Mouse (Mus musculus) ovary, postnatal 36 days (tissue): ENCODE results near the gene 4930407I10Rik.

ENCODE experiments used
- DNase-seq: peaks from one replicate; pipeline ENCODE4 v3.0.0; 2022; ENCODE audit warnings: low spot score, mixed read lengths

4930407I10Rik gene

DNA sequence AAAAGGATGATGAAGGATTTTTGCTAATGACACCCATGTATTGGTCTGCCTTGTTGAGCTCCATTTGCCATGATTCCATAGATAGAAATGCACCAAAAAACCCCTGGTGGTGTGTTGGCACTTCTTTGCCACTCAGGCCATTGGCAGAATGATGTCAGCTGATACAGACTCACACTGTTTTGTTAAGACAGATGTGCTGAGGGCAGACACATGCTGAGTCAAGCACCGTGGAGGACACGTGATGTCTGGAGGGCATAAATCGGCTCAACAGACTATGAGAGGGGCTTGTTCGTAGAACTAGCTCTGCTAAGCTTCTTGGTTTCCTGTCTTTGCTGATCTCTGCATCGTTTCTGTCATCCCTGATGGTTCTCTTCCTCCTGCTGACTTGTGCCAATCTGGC is 6.4 kb upstream of the 4930407I10Rik start:
- DNase-seq = no peak

DNA sequence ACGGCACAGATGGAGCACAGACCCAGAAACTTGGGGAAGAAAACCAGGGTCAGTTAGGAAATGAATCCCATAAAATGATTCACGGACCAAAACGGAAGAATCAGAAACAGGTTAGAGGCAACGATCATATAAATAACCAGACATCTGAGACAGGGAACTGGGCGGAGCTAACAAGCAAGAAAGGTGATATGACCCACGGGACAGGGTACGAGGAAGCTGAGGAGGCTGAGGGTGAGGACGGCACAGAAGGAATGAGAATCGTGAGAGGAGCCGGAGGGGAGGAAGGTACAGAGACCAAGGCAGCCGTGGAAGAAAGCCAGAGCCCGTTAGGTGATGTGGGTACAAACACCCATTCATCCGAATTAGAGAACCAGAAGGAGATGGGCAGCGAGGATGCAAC is 5.0 kb downstream of the 4930407I10Rik start:
- DNase-seq = no peak

DNA sequence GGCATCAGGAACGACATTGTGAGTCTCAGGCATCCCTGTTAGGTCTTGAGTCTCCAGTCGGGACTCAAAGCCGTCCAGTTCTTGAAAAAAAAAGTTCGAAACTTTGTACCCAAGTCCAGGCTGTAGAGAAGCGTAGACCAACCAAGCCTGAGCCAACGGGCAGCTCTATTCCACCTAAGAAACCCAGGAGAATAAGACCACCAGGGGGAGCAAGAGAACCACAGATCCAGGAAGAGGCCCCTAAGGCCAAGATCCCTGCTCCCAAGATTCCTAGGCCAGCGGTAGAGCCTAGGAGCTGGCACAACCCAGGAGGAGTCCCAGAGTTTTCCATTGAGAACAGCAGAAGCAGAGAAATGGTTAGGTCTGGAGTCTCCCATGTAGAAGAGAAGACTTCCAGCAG is 6.6 kb downstream of the 4930407I10Rik start:
- DNase-seq = peak; percentile 45

DNA sequence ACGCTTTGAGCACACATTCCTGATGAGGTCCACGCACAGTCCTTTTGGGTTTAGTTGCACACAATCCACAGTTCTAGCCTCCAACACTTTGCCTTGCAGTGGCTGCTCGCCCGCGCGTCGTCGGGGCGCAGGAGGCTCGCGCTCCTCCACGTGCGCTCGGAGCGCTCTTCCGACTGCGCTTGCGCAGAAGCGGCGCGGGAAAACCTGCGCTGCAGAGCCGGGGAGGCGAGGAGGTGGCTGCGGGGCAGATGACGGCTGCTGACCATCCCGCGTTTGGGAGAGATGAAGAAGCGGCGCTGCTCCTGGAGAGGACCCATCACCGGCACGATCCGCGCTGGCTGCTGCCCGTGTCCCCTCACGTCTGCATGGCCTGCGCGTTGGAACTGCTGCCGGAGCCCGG is 10.9 kb downstream of the 4930407I10Rik start, which contains the start of gene Mei1:
TSS of gene Mei1 (plus strand) at position 99 of the 400 bp plus-strand sequence.
- no peak for DNase-seq

DNA sequence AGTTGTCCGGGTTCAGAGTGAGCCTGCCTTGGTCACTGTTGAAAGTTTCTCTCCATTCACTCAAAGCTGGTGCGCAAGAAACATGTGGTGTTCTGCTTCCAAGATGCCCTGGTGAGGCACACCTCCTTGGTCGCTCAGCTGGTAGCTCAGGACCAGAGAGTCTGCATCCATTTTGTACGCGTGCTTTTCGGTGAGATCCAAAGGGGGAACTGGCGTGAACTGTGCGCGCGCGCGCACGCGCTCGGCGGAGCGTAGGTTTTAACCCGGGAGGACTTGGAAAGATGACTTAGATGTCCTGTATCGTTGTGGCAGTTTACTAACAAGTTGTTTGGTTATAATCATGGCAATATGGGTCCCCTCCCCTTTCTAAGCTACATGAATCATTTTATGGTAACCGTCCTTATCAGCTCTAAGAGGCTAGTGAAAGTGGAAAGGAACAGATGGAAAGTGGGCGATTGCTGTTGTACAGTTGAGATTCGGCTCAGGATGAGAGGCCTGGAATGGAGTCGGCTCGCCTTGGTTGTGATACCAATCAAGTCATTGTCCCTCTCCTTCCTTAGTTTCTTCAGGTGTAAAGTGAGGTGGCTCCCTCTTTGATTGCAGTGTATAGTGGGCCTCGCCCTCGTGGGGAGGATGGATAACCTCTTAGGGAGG is 13.0 kb downstream of the 4930407I10Rik start:
- DNase-seq = no peak

- no peak for DNase-seq
These were observed 14.5 kb downstream of the 4930407I10Rik start for GRCm38 (mm10) chr15:82073490-82073889.

GRCm38 (mm10) chr15:82079883-82080282 is 20.9 kb downstream of the 4930407I10Rik start:
- DNase-seq = no peak

DNA sequence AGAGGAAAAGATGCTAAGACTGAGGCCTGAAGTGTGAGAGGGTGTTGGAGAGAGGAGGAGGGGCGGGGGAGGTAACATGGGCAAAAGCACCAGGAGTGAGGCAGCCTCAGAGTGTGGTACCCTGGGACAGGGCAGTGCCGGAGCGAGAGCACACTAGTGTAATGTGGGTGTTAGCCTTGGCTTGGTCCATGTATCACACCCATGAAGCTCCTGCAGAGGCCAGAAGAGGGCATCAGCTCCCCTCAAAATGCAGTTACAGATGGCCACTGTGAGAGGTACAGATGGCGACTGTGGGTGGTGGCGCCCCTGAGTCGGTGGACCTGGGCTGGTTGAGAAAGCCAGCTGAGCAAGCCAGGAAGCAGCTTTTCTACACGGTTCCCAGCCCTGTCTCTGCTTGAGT is 22.2 kb downstream of the 4930407I10Rik start:
- DNase-seq = peak; percentile 20

GRCm38 (mm10) chr15:82085606-82086005 is 26.7 kb downstream of the 4930407I10Rik start:
- no peak for DNase-seq

GRCm38 (mm10) chr15:82086131-82086530 is 27.2 kb downstream of the 4930407I10Rik start:
- DNase-seq = no peak

GRCm38 (mm10) chr15:82087266-82087665 is 28.3 kb downstream of the 4930407I10Rik start:
- DNase-seq = no peak

DNA sequence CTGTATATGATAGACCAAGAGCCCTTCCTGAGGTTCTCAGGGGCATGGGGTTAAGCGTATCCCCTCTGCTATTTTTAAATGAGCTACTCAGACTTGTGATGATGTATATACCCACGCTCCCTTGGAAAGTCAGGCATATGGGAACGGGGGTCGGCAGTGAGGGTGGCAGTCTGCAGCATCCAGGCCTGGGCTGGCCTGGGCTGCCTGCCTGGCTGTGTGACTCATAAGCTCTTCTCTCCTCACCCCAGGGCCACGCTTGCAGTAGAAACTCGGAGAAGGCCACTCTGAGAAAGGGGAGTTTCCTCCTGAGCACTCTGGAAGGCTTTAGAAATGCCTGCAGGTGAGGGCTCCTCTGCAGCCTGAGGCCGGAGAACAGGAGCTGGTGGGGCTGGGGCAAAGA is 32.1 kb downstream of the 4930407I10Rik start:
- DNase-seq = no peak

GRCm38 (mm10) chr15:82106953-82107555 is 48.1 kb downstream of the 4930407I10Rik start:
- peak; percentile 55 for DNase-seq
